Mouse (Mus musculus) limb, embryonic 13.5 days (tissue): ENCODE data around the gene Pfdn5. TPM values are rescaled to one million over a fixed set of nuclear protein-coding genes. Genes with fewer than 3 reads are reported as not detected.

Experiments
- ATAC-seq: fragments of 200-750 bp; cut with Nextera tagmentation; 2 replicates; pipeline ENCODE4 v1.8.0; 2017; ENCODE audit warnings: low read depth, moderate number of reproducible peaks, moderate TSS enrichment; ENCODE audit not compliant: low FRiP score
- H3K27ac ChIP-seq: fragments of 300-500 bp; sonication (generic); 2 replicates; pipeline ENCODE4 v1.5.1; 2015; ENCODE audit warnings: inconsistent platforms, mild to moderate bottlenecking, moderate library complexity
- H3K27me3 ChIP-seq: fragments of 300-500 bp; sonication (generic); 2 replicates; pipeline ENCODE4 v1.6.1; 2015; ENCODE audit warnings: mild to moderate bottlenecking, inconsistent platforms
- H3K36me3 ChIP-seq: fragments of 300-500 bp; sonication (generic); 2 replicates; pipeline ENCODE4 v1.6.1; 2015; ENCODE audit warnings: inconsistent platforms, mild to moderate bottlenecking, moderate library complexity
- H3K4me1 ChIP-seq: fragments of 300-500 bp; sonication (generic); 2 replicates; pipeline ENCODE4 v1.6.1; 2015; ENCODE audit warnings: inconsistent platforms
- H3K4me2 ChIP-seq: fragments of 300-500 bp; sonication (generic); replicated peaks from 2 replicates; pipeline ENCODE4 v1.6.1; 2015; ENCODE audit warnings: inconsistent platforms, mild to moderate bottlenecking, moderate library complexity
- H3K4me3 ChIP-seq: fragments of 300-500 bp; sonication (generic); 2 replicates; pipeline ENCODE4 v1.5.1; 2015; ENCODE audit warnings: moderate library complexity, mild to moderate bottlenecking, inconsistent platforms
- H3K9ac ChIP-seq: fragments of 300-500 bp; sonication (generic); 2 replicates; pipeline ENCODE4 v1.6.1; 2015; ENCODE audit warnings: mild to moderate bottlenecking, inconsistent platforms
- H3K9me3 ChIP-seq: fragments of 300-500 bp; sonication (generic); 2 replicates; pipeline ENCODE4 v1.6.1; 2016; ENCODE audit warnings: inconsistent platforms
- WGBS: fragments of 180-500 bp; shearing (Covaris S2); methylation state at CpG from one replicate; pipeline ENCODE4 v1.1.7; 2015; 5-methylcytosine and 5-hydroxymethylcytosine counted together
- polyA plus RNA-seq: library from polyadenylated mRNA; unstranded; fragments of >200 nt; fragmentation: Nextera tagmentation; extraction: Ambion mirVana; gene quantifications from 2 replicates; pipeline ENCODE4 v1.2.1, GENCODE M21; 2015

The Pfdn5 gene
- polyA plus RNA-seq, 1 experiment from 2014 or later: 431 TPM

DNA sequence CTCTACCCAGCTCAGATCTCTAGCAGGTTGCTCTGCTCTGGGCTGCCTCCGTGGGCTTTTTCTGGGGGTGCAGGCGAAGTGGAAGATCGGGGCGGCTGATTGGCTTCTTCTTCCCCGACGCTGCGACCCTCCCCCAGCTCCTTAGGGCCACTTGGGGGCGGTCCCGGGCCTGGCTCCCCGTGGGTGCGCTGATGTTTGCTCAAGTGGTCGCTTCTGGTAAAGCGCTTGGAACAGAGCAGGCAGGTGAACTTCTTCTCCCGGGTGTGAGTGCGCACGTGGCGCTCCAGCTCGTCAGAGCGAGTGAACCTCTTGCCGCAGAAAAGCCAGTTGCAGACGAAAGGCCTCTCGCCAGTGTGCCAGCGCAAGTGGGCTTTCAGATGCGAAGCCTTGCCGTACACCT lies 32.2 kb downstream of the Pfdn5 start:
- H3K9ac ChIP-seq: peak overlapping the region; percentile 48; the same call in 1 of the 2 replicates
- H3K4me1 ChIP-seq: peaks cover 48% of the 10 kb centered on the region
- no peak for ATAC-seq
- H3K27ac ChIP-seq: no peak overlapping the region
- peak overlapping the region; percentile 26 for H3K4me3 ChIP-seq
- H3K4me2 ChIP-seq: peak overlapping the region; percentile 61
- H3K27me3 ChIP-seq: peaks cover 24% of the 10 kb centered on the region
- H3K9me3 ChIP-seq: no peaks in the 10 kb centered on the region
- H3K36me3 ChIP-seq: no peaks in the 10 kb centered on the region
- 2% methylated on average over 25 of the region's 25 CpGs for WGBS

DNA sequence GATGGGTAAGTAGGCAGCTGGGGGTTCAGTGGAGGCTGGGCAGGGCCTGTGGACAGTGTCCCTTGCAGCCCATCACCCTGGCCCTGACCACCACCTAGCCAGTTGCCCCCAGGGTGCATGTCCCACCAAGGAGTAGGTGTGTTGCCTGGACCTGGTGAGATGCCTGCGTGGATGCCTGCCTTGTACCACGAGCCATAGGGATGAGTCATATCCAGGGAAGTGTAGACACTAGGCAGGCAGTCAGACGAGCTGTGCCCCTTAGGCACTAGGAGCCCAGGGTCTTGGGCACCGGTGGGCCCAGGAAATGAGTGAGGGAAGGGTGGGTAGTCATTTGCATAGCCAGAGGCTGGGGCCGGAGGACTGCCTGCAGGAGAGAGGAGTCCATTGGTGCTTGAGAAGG lies 32.9 kb downstream of the Pfdn5 start:
- peak overlapping the region; percentile 48; the same call in 1 of the 2 replicates for H3K9ac ChIP-seq
- peaks cover 48% of the 10 kb centered on the region for H3K4me1 ChIP-seq
- H3K4me2 ChIP-seq: peak overlapping the region; percentile 61
- peaks cover 24% of the 10 kb centered on the region for H3K27me3 ChIP-seq
- no peaks in the 10 kb centered on the region for H3K36me3 ChIP-seq
- ATAC-seq: no peak
- no peaks in the 10 kb centered on the region for H3K9me3 ChIP-seq
- peak overlapping the region; percentile 26; the same call in 1 of the 2 replicates for H3K4me3 ChIP-seq
- H3K27ac ChIP-seq: no peak overlapping the region
- 31% methylated on average over 5 of the region's 5 CpGs for WGBS

DNA sequence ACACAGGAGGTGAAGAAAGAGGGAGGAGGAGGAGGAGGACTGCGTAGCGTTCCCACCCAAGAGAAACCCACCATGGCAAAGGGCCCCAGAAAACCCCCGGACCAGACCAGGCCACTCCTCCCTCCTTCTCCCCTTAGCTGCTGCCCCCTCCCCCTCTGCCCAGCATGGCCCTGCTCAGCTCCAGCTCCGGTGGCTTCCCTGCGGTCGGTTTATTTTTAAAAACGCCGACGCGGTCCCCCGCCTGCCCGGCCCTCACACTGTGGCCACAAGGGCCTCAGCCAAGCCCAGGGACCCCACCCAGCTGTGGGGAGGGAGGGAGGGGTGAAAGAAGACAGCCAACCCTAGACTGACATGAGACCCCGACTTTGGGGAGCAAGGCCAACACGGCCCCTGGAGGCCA lies 36.7 kb downstream of the Pfdn5 start:
- WGBS: 9% methylated on average over 14 of the region's 14 CpGs
- Histone ChIP-seq H3K4me3 (peak overlapping the region; percentile 10), H3K36me3 (no peaks in the 10 kb centered on the region), H3K4me1 (peaks cover 44% of the 10 kb centered on the region), H3K27ac (peak overlapping the region; percentile 76; the same call in 1 of the 2 replicates), H3K9ac (peak overlapping the region; percentile 39; the same call in 1 of the 2 replicates), H3K4me2 (peak overlapping the region; percentile 55), H3K9me3 (no peaks in the 10 kb centered on the region), H3K27me3 (peaks cover 22% of the 10 kb centered on the region)
- no peak for ATAC-seq

DNA sequence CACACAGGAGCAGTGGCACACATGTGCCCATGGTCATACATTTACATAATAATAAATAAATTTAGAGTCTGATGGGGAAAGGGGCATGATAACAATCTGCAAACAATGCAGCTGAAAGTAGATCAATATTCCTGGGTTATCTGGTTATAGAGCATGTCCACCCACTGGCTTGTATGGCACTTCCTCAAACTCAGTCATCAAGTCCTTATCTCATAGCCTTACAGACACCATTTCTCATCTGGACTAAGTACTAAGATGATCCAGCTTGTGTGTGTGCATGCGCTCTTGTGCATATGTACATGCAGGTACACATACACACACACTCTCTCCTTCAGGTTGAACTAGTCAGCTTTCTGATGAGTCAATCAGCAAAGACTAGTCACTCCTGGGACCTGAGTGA lies 38.8 kb downstream of the Pfdn5 start:
- H3K4me3 ChIP-seq: no peak overlapping the region
- no peaks in the 10 kb centered on the region for H3K36me3 ChIP-seq
- ATAC-seq: no peak
- peaks cover 29% of the 10 kb centered on the region for H3K4me1 ChIP-seq
- 96% methylated on average over 1 of the region's 1 CpGs for WGBS
- H3K9ac ChIP-seq: no peak overlapping the region
- peaks cover 3% of the 10 kb centered on the region; the same call in 1 of the 2 replicates for H3K27me3 ChIP-seq
- no peaks in the 10 kb centered on the region for H3K9me3 ChIP-seq
- H3K27ac ChIP-seq: no peak overlapping the region
- H3K4me2 ChIP-seq: peak overlapping the region; percentile 65; the same call in 1 of the 2 replicates

DNA sequence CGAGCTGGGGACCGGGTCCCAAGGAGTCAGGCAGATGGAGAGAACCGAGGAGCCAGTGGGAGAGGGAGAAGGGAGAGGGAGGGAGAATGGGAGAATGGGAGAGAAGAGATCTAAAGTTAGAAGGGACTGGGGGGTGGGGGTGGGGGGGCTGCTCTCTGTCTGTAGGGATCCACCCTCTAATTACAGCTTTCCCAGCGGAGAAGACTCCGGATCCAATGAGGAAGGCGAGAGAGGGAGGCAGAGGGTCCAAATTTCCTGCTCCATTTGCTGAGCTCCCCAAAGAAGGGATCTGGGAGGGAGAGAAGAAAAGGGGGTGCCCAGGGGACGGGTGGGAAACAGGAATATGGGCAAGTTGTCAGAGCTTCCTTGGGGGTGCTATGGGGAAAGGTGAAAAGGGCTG lies 40.3 kb downstream of the Pfdn5 start:
- H3K4me2 ChIP-seq: peak overlapping the region; percentile 65
- no peak overlapping the region for H3K27ac ChIP-seq
- no peaks in the 10 kb centered on the region for H3K9me3 ChIP-seq
- H3K4me3 ChIP-seq: peak overlapping the region; percentile 42
- H3K9ac ChIP-seq: peak overlapping the region; percentile 65
- no peak for ATAC-seq
- 10% methylated on average over 7 of the region's 7 CpGs for WGBS
- peaks cover 3% of the 10 kb centered on the region; the same call in 1 of the 2 replicates for H3K27me3 ChIP-seq
- H3K4me1 ChIP-seq: peaks cover 44% of the 10 kb centered on the region
- no peaks in the 10 kb centered on the region for H3K36me3 ChIP-seq

DNA sequence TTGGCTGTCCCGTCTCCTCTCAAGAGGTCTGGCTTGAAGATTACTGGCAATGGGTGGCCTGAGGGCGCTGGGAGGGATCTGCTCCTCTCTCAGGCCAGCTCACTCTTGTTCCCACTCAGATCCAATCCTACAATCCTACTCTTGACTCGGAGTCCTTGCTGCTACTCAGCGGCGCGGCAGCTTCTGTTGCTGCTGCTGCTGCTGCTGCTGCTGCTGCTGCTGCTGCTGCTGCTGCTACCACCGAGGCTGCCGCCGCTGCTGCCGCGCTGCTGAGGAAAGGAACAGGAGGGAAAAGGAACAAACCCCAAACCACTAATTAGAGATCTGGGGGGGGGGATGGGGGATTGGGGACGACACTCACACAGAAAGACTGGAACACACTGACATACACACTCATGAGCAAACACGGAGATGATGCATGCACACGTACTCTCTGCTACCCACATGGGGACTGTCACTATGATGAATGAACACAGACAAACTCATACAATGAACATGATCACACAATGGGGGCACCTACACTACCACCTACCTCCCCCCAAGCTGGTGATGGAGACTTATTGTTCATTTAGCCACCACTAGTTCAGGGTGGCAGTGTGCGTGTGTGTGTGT lies 40.9 kb downstream of the Pfdn5 start, which contains the start of gene Sp7:
Gene Sp7 (minus strand): TSS at position 450 of the 612 bp plus-strand sequence.
- Histone ChIP-seq H3K9ac (peak within 1 kb of the TSS; percentile 65), H3K4me2 (peak within 1 kb of the TSS; percentile 65), H3K9me3 (no peaks in the 10 kb centered on the region), H3K27ac (no peak within 1 kb of the TSS), H3K4me1 (peaks cover 45% of the 10 kb centered on the region), H3K4me3 (peak within 1 kb of the TSS; percentile 42), H3K36me3 (no peaks in the 10 kb centered on the region), H3K27me3 (peaks cover 3% of the 10 kb centered on the region; the same call in 1 of the 2 replicates)
- 10% methylated on average over 15 of the region's 15 CpGs for WGBS
- no peak for ATAC-seq

DNA sequence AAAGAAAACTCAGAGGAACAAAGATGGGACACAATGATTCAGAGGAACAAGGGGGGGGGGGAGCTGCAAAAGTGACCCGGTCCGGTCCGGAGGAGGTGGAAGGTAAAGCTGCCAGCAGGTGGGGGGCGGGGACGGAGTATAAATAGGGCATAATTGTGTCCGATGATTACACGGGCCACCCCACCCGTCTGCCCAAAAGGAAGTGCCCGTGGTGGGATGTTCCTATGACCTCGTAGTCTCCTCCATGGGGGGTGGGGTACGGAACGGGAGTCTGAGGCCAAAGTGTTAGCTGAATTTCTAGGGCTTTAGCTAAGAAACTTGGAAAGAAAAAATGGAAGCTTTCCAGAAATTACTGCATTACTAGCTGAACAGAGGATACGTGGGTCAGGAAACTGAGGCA lies 44.1 kb downstream of the Pfdn5 start:
- Histone ChIP-seq H3K9me3 (no peaks in the 10 kb centered on the region), H3K4me2 (peak overlapping the region; percentile 53), H3K4me1 (peaks cover 36% of the 10 kb centered on the region), H3K9ac (peak overlapping the region; percentile 43), H3K27me3 (peaks cover 3% of the 10 kb centered on the region; the same call in 1 of the 2 replicates), H3K27ac (0 out of 2 replicates have a peak overlapping the region, but pooled peaks have one; percentile 11), H3K4me3 (peak overlapping the region; percentile 20; the same call in 1 of the 2 replicates), H3K36me3 (no peaks in the 10 kb centered on the region)
- WGBS: 20% methylated on average over 13 of the region's 13 CpGs
- no peak for ATAC-seq

DNA sequence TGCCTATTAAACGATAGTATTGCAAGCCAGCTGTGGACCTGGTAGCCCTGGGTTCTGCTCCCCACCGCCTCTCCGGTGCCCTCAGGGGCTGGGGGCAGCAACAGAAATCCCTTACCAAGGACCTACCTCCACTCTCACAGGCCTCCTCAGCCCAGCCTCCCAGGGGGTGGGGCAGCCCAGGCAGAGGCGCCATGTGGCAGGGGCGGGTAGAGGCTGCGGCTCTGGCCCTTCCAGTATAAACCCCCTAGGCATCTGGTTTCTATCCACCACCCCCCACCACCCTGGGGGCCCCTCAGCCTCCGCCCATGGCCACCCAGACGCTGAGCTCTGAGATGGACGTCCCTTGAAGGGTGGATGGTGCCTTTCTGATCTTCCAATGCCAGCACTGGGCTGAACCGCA lies 44.8 kb downstream of the Pfdn5 start:
- H3K9ac ChIP-seq: peak overlapping the region; percentile 43
- peaks cover 32% of the 10 kb centered on the region for H3K4me1 ChIP-seq
- H3K4me2 ChIP-seq: peak overlapping the region; percentile 53
- WGBS: under 1% methylated on average over 10 of the region's 10 CpGs
- no peaks in the 10 kb centered on the region for H3K36me3 ChIP-seq
- H3K27ac ChIP-seq: peak overlapping the region; percentile 18; the same call in 1 of the 2 replicates
- H3K4me3 ChIP-seq: peak overlapping the region; percentile 20
- ATAC-seq: peak; percentile 88
- H3K27me3 ChIP-seq: peaks cover 1% of the 10 kb centered on the region; the same call in 1 of the 2 replicates
- no peaks in the 10 kb centered on the region for H3K9me3 ChIP-seq

DNA sequence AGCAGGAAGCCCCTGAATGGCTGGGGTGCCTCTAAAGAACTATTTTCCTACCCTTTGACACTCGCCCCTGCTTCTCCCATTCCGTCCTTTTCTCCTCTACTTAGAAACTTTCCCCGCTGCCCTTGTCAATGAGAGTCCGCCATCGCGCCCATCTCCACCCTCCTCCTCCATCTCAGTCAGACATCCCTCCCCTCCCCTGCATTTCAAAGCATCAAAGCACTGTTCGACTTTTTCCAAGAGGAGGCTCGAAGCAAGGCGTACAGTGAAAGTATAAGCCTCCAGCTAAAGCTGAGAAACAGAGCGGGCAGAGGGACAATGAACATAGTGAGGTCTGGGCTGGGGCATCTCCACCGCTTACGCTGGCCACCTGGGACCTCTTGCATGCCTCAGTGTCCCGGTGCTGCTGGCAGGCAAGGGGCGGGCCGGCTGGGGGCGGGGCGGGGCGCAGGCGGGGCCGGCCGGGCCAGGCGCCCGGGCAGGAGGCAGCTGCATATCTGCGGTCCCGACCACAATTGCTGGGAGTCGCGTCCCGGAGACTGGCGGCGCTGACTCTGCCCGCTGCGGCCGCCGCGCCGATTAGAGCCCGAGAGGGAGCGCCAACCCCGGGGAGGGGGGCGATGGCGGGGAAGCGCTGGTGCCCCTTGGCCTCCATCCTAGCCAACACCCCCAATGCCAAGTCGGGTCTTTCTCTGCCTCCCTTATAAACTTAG lies 50.7 kb downstream of the Pfdn5 start:
- Histone ChIP-seq H3K9ac (peak overlapping the region; percentile 84), H3K4me3 (peak overlapping the region; percentile 66), H3K36me3 (no peaks in the 10 kb centered on the region), H3K4me1 (peaks cover 23% of the 10 kb centered on the region), H3K27ac (peak overlapping the region; percentile 87), H3K27me3 (no peaks in the 10 kb centered on the region), H3K9me3 (no peaks in the 10 kb centered on the region), H3K4me2 (peak overlapping the region; percentile 91)
- peak; percentile 86 for ATAC-seq
- under 1% methylated on average over 43 of the region's 43 CpGs for WGBS

DNA sequence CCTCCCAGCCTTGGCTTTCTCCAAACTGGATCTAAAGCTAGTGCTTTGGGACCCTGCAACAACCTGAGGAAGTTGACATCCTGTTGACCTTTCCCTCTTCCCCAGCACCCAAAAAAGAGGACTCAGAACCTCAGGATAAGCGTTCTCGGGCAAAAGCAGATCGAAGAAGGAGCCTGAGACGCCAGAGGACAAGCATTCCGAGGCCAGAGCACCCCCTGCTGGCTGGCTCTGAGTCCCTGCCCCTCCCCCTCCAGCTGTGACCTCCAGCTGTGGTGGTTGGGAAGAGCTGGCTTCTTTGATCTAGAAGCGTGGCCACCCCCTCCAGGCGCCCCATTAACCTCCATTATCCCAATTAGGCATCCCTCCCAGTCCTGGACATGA lies 51.2 kb downstream of the Pfdn5 start:
- H3K36me3 ChIP-seq: no peaks in the 10 kb centered on the region
- WGBS: 0% methylated on average over 7 of the region's 7 CpGs
- peak overlapping the region; percentile 66 for H3K4me3 ChIP-seq
- H3K27ac ChIP-seq: peak overlapping the region; percentile 87
- H3K9me3 ChIP-seq: no peaks in the 10 kb centered on the region
- H3K9ac ChIP-seq: peak overlapping the region; percentile 84
- H3K4me1 ChIP-seq: peaks cover 23% of the 10 kb centered on the region
- peak overlapping the region; percentile 91 for H3K4me2 ChIP-seq
- peak; percentile 82 for ATAC-seq
- H3K27me3 ChIP-seq: no peaks in the 10 kb centered on the region

DNA sequence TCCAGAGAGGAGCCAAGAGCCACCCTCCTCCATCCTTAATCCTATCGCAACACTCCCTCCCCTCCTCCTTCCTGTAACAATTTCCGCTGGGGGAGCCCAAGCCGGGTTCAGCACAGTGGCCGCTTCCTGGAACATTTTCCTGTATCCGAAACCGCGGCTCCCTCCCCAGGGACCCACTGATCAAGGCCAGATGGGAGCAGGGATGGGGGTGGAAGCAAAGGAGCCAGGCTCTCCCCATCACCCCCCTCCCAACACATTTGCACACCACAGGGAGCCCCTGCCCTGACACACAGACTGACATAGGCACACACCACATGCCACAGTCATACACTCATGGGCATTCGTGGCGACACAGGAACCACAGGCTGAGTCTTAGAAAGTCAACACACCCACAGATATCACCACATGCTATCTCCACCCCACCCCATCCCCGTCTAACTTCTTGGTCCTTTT lies 51.9 kb downstream of the Pfdn5 start:
- H3K27me3 ChIP-seq: no peaks in the 10 kb centered on the region
- peaks cover 23% of the 10 kb centered on the region for H3K4me1 ChIP-seq
- no peaks in the 10 kb centered on the region for H3K9me3 ChIP-seq
- H3K27ac ChIP-seq: peak overlapping the region; percentile 87
- ATAC-seq: peak; percentile 46; the same call in 1 of the 2 replicates
- peak overlapping the region; percentile 91 for H3K4me2 ChIP-seq
- H3K4me3 ChIP-seq: peak overlapping the region; percentile 66
- 2% methylated on average over 10 of the region's 10 CpGs for WGBS
- no peaks in the 10 kb centered on the region for H3K36me3 ChIP-seq
- peak overlapping the region; percentile 53 for H3K9ac ChIP-seq
